ENCODE assay signal across 13 mouse cellular contexts in genomic region chr12:71433549-71434200, GRCm38 (mm10).
A peak's percentile ranks its signal among the peaks of the same experiment; 100 is the strongest.
DNase-seq lines count a peak whose midpoint lies in the region; ATAC-seq and TF ChIP-seq lines count a peak whose summit lies in the region.
"Had no signal": no experiment of that assay in that cellular context is flagged by ENCODE, and none has a peak within 500 bp of the region (broad histone marks: within the 10 kb centered on the region; RNA-seq: fewer than 3 reads in every experiment).

No protein-coding gene starts in this region.

- H3K4me1 ChIP-seq in kidney, postnatal 0 days (replicated peaks; ENCODE audit: insufficient read depth, low read length): peaks cover 14% of the 10 kb centered on the region
- H3K4me1 ChIP-seq in forebrain, embryonic 13.5 days: peaks cover 32% of the 10 kb centered on the region
- H3K4me1 ChIP-seq in neural tube, embryonic 11.5 days (ENCODE audit: control insufficient read depth, insufficient read depth, low read length): peaks cover 20% of the 10 kb centered on the region

- DNase-seq in kidney, postnatal 0 days (ENCODE audit: low spot score): peak; percentile 47
- DNase-seq in kidney, adult 11 months: no peak
- DNase-seq in embryo, embryonic 11.5 days (ENCODE audit: low read depth, low spot score): peak; percentile 46
- peak; percentile 47 for DNase-seq in neural tube, embryonic 11.5 days (ENCODE audit: low spot score)
- DNase-seq in spleen, adult 12 weeks (ENCODE audit: low spot score): no peak
- no peak for DNase-seq in heart, adult 18-20 months
- DNase-seq: heart, postnatal 14 days; kidney, postnatal 10 days; liver, embryonic 13.5 days; thymus, adult 2 months had no signal

- H3K27me3 ChIP-seq in kidney, postnatal 0 days (ENCODE audit: insufficient read depth, low read length): no peaks in the 10 kb centered on the region
- H3K27me3 ChIP-seq in forebrain, embryonic 13.5 days: no peaks in the 10 kb centered on the region
- H3K27me3 ChIP-seq in neural tube, embryonic 11.5 days (ENCODE audit: control insufficient read depth, insufficient read depth, low read length): no peaks in the 10 kb centered on the region
- H3K27me3 ChIP-seq: liver, embryonic 13.5 days had no signal

- no peak overlapping the region for H3K4me2 ChIP-seq in kidney, postnatal 0 days (ENCODE audit: low read length)
- H3K4me2 ChIP-seq in forebrain, embryonic 13.5 days: no peak overlapping the region
- H3K4me2 ChIP-seq in neural tube, embryonic 11.5 days (ENCODE audit: low read depth): no peak overlapping the region
- H3K4me2 ChIP-seq: liver, embryonic 13.5 days had no signal

- 32% methylated on average over 9 of the region's 9 CpGs for WGBS in kidney, postnatal 0 days
- 42% methylated on average over 9 of the region's 9 CpGs for WGBS in forebrain, embryonic 13.5 days
- WGBS in neural tube, embryonic 11.5 days: 20% methylated on average over 9 of the region's 9 CpGs

- no peak overlapping the region for H3K4me3 ChIP-seq in kidney, postnatal 0 days (replicated peaks; ENCODE audit: low read depth, low read length)
- no peak overlapping the region for H3K4me3 ChIP-seq in forebrain, embryonic 13.5 days
- no peak overlapping the region for H3K4me3 ChIP-seq in neural tube, embryonic 11.5 days (ENCODE audit: low read depth, low read length)
- H3K4me3 ChIP-seq: liver, embryonic 13.5 days; myocyte had no signal

- H3K9me3 ChIP-seq in kidney, postnatal 0 days (replicated peaks; ENCODE audit: low read length): no peaks in the 10 kb centered on the region
- H3K9me3 ChIP-seq in forebrain, embryonic 13.5 days (replicated peaks): no peaks in the 10 kb centered on the region
- no peaks in the 10 kb centered on the region; the same call in 1 of the 2 replicates for H3K9me3 ChIP-seq in neural tube, embryonic 11.5 days (ENCODE audit: control insufficient read depth, low read length)
- H3K9me3 ChIP-seq: liver, embryonic 13.5 days had no signal

- 0 out of 2 replicates have a peak, but pooled peaks have one; percentile 1 for TF ChIP-seq CTCF in kidney, postnatal 0 days (IDR thresholded peaks at IDR 0.05; ENCODE audit: low read depth)

- no peak overlapping the region for H3K9ac ChIP-seq in kidney, postnatal 0 days (ENCODE audit: low read depth, low read length)
- no peak overlapping the region for H3K9ac ChIP-seq in forebrain, embryonic 13.5 days
- H3K9ac ChIP-seq in neural tube, embryonic 11.5 days (ENCODE audit: low read length): no peak overlapping the region
- H3K9ac ChIP-seq: liver, embryonic 13.5 days had no signal

- no peak for ATAC-seq in kidney, postnatal 0 days (replicated peaks; ENCODE audit: low FRiP score, low read depth)
- ATAC-seq in forebrain, embryonic 13.5 days: peak; percentile 48; the same call in 1 of the 2 replicates
- no peak; the same call in 1 of the 2 replicates for ATAC-seq in neural tube, embryonic 11.5 days (ENCODE audit: insufficient read depth, low FRiP score, low TSS enrichment)
- ATAC-seq: CD4-positive, CD25-positive, alpha-beta regulatory T cell, adult 4 months had no signal

- no peak overlapping the region for H3K27ac ChIP-seq in kidney, postnatal 0 days
- H3K27ac ChIP-seq in forebrain, embryonic 13.5 days: peak overlapping the region; percentile 31
- peak overlapping the region; percentile 46; the same call in 1 of the 2 replicates for H3K27ac ChIP-seq in neural tube, embryonic 11.5 days (ENCODE audit: low read depth, low read length)
- H3K27ac ChIP-seq: liver, embryonic 13.5 days had no signal

- H3K36me3 ChIP-seq in kidney, postnatal 0 days (ENCODE audit: insufficient read depth, low read length): no peaks in the 10 kb centered on the region
- H3K36me3 ChIP-seq in forebrain, embryonic 13.5 days (ENCODE audit: poor library complexity, severe bottlenecking): no peaks in the 10 kb centered on the region
- H3K36me3 ChIP-seq in neural tube, embryonic 11.5 days (ENCODE audit: control insufficient read depth, insufficient read depth, low read length): no peaks in the 10 kb centered on the region
- H3K36me3 ChIP-seq: liver, embryonic 13.5 days had no signal

Comparison
In these comparisons a context has a peak if more than half of its experiments do, and no peak if none do; other contexts are left out.
1. DNase-seq: peak in kidney, postnatal 0 days (single experiment), embryo, embryonic 11.5 days (single experiment) and neural tube, embryonic 11.5 days (single experiment); none in kidney, adult 11 months (single experiment), spleen, adult 12 weeks (single experiment) and heart, adult 18-20 months (0 of 2).